Mouse (Mus musculus): ENCODE results near the gene Ncor2.

The Ncor2 gene

DNA sequence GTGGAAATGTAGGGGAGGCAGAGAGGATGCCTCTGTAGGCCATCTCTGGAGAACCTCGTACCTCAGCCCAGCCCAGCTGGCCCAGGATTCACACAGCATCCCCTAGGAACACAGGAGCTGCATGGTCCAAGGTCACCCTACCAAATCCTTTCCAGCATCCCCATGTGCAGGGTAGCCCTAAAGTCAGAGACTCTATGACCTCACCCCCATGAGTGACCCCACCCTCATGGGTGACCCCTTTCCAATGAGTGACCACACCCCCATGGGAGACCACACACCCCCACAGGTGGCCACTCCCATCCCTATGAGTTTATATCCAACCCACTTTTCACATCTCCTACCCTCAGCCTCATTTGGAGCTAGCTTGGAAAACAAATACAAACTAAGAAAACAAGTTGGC is 51.1 kb downstream of the Ncor2 start:
- in situ Hi-C loops (cut with MseI, MboI) = no loop called here

GRCm38 (mm10) chr5:125127426-125127825 is 51.6 kb downstream of the Ncor2 start:
- in situ Hi-C loops (cut with MseI, MboI) = no loop called here

- in situ Hi-C loops (cut with MseI, MboI) = no loop called here
Measured at GRCm38 (mm10) chr5:125125966-125126464, 53.0 kb downstream of the Ncor2 start.

GRCm38 (mm10) chr5:125125219-125125618 is 53.8 kb downstream of the Ncor2 start:
- in situ Hi-C loops (cut with MseI, MboI) = no loop called here

DNA sequence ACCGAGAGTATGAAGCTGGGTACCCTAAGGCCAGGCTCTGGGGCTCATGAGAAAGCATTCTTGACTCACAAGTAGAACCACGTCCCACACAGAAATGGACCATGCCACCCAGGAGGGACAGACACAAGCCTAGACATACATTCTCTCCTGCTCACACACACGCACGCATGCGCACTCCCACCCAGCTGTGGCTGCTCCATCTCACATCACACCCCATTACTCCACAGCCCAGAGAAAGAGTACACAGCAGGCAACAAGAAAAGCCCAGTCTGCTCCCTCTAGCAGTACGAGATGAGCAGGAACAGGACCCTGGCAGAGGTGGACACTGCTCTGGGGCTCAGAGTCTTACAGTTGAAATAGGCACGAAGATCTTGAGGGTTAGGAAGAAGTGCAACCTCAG is 55.0 kb downstream of the Ncor2 start:
- in situ Hi-C loops (cut with MseI, MboI) = no loop called here

DNA sequence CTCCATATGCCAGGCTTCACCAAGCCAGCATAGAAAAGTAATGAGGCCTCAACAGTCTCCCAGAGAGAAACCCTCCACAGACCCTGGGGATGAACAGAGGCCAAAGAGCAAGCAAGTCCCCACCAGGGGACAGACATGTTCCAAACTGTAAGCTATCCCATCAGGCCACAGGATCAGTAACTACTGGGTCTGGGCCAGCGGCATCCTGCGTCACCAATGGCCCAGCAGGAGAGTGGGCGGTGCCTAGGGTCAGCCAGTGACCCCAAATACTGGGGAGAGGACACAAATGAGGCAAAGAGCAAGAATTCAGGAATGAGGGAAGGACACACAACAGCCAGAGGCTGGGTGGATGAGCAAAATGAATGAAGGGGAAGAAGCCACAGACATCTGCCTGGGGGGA is 55.8 kb downstream of the Ncor2 start:
- in situ Hi-C loops (cut with MseI, MboI) = no loop called here

GRCm38 (mm10) chr5:125122546-125122945 is 56.5 kb downstream of the Ncor2 start:
- in situ Hi-C loops (cut with MseI, MboI) = no loop called here

DNA sequence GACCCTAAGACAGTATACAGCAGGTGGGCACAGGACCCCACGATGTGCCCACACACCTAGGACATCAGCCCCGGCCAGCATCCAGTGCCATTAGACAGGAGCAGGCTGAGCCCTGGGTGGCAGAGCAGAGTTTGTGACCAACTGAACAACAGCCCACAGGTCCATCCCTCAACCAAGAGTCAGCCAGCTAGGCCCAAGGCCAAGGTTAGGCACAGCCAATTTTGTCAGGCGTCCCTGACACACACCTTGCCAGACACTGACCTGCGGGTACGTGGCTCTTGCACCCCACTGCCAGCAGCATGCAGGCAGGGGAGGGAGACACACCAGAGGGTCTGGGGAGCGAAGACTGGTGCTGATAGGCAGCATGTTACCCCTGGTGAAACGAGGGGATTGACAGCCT is 57.0 kb downstream of the Ncor2 start:
- in situ Hi-C loops (cut with MseI, MboI) = no loop called here

DNA sequence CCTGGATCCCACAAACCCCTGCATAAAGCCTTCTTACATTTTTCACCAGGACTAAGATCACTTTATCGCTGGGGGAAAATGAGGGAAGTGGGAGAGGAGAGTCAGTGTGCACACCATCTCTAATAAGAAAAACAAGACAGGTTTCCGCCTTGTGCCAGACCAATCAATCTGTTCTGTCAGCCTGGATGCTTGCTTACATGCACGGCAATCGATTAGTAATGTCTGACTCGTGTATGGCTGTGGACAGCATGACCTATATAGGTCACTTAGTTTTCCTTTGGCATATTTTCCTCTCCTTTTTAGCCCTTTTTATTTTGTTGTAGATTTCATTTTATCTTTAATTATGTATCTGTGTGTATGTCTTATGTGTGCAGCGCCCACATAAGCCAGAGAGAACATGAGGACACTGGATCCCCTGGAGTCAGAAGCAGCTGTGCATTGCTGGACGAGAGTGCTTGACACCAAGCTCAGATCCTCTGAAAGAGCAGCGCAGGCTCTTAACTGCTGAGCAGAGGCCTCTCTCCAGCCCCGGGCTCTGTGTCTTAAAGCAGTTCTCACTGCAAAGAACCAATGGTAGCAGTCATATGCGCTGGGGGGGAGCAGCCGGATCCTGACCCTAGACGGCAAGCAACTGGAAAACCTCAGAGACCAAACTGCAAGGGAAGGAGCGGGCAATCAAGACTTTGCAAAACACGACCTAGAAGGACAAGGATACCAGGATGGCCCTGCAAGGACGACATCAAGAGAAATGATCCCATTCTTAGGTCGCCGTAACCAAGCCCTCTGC is 58.3 kb downstream of the Ncor2 start:
- in situ Hi-C loops (cut with MseI, MboI) = no loop called here

- in situ Hi-C loops (cut with MseI, MboI) = no loop called here
Measured at GRCm38 (mm10) chr5:125117238-125117637, 61.8 kb downstream of the Ncor2 start.

GRCm38 (mm10) chr5:125113029-125113428 is 66.0 kb downstream of the Ncor2 start:
- in situ Hi-C loops (cut with MseI, MboI) = no loop called here

GRCm38 (mm10) chr5:125112588-125112987 is 66.4 kb downstream of the Ncor2 start:
- in situ Hi-C loops (cut with MseI, MboI) = no loop called here

DNA sequence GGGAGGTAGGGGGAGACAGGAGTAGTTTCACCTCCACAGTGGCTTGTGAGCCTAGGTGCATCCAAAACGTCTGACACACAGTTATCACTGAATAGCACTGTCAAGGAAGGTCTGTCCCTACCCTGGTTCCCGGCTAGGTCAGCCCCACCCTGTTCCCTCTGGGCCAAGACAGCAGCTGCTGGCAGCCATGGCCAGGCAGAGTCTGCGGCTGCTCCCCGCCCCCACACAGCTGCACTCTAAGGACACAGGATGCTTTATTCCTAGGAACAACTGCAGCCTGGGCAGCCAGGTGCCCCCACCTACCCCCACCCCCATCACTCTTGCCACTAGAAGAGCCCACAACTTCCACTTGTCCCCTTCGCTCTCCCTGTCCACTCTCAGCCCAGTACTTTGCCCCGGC is 67.9 kb downstream of the Ncor2 start:
- in situ Hi-C loops (cut with MseI, MboI) = no loop called here

- in situ Hi-C loops (cut with MseI, MboI) = no loop called here
Measured at GRCm38 (mm10) chr5:125110722-125111121, 68.3 kb downstream of the Ncor2 start.

DNA sequence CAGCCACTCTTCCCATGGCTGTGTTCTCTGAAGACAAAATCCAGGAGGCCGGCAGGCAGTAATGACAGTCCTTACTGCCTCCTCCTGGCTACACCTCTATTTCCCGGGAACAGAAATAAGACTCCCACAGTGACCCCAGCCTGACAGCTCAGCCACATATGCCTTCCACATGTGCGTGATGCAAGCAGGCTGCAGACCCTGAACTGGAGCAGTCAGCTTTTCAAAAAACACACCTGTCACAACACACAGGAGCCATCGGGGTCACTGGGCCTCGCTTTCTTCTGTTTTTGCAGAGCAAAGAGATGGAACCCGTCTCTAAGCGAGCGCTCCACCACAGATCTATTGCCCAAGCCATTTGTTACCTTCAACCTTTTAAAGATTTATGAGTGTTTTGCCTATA is 68.8 kb downstream of the Ncor2 start:
- in situ Hi-C loops (cut with MseI, MboI) = no loop called here

- in situ Hi-C loops (cut with MseI, MboI) = loop anchor here (10.0 kb wide), 1 partner anchor 202 kb away; no protein-coding TSS in a partner anchor
Measured at GRCm38 (mm10) chr5:125107011-125107651, 71.9 kb downstream of the Ncor2 start.

GRCm38 (mm10) chr5:125106191-125106590 is 72.8 kb downstream of the Ncor2 start:
- in situ Hi-C loops (cut with MseI, MboI) = loop anchor here (10.0 kb wide), 1 partner anchor 201 kb away; no protein-coding TSS in a partner anchor

- in situ Hi-C loops (cut with MseI, MboI) = loop anchor here (10.0 kb wide), 1 partner anchor 200 kb away; no protein-coding TSS in a partner anchor
Measured at GRCm38 (mm10) chr5:125104841-125105240, 74.2 kb downstream of the Ncor2 start.

DNA sequence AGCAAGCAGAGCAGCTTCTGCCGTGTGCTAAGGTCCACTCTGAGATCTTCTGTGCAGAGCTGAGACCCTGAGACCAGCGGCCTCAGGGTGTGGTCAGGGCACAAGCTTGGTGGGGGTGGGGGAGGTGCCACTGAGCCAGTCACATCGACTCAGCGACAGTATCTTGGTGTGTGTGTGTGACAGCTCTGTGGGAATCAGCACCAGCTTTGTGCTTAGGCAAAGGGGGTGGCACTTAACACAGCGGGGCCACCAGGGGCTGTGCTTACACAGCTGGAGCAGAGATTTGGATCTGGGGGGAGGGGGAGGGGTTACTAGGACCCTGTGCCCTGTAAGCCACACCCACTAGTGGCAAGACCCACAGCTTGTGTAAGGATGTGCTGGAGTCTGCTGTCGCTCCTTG is 75.6 kb downstream of the Ncor2 start:
- in situ Hi-C loops (cut with MseI, MboI) = loop anchor here (10.0 kb wide), 1 partner anchor 199 kb away; no protein-coding TSS in a partner anchor

DNA sequence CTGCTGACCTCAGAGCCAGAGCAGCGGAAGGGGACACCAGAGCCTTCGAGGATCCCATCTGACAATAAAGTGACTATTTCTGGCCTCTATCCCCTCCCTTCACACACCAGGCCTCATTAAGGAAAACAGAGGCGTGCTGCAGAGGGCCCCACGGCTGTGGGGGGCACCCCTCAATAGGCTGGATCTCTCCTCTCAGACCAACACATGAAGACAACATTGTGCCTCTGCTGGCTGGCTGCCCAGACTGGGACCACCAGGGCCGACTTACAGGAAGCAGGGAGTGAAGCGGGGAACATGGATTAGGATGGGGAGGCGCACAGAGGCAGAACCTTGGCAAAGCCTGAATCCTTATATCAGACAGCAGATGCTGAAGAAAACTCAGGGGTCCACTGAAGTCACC is 76.1 kb downstream of the Ncor2 start:
- in situ Hi-C loops (cut with MseI, MboI) = loop anchor here (10.0 kb wide), 1 partner anchor 198 kb away; no protein-coding TSS in a partner anchor

DNA sequence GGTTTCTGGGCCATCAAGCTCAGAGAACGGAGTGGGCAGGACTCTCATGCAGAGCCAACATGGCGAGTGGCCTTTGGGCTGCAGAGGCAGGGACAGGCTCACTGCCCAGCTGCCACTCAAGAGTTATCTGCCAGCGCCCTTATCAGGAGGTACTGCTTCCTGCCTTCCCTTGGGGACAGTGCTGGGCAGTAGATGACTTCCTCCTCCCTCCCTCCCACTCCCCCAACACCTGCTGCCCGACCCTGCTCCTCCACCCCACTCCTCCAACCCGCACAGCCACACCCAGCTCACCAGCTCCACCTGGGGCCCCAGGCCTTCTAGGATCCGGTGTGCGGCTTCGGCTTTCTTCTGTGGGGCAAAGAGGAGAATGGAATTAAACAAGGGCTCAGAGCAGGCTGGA is 76.7 kb downstream of the Ncor2 start:
- in situ Hi-C loops (cut with MseI, MboI) = loop anchor here (10.0 kb wide), 1 partner anchor 198 kb away; no protein-coding TSS in a partner anchor

DNA sequence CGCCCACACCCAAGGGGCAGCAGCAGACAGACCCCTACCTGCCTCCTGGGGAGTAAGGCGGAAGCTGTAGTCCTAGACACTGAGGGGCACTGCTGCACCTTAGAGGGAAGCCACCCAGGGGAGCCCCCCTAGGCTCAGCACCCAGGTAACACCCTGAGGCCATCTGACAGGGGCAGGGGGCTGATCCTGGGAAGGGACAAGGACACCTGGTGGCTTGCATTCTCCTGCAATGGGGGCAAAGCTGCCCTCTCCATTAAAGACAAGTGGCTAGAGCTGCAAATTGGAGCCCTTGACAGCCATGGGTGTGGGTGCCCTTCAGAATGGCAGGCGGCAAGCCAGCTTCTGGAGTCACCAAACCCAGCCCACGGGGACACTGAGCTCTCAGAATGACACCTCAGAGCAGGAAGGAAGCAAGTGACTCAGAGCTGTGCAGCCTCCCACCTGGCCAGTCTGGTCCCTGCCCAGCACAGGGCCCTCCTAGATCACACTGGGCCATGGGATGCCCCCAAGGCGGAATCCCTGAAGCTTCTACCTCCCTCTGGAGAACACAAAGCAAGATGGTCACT is 79.2 kb downstream of the Ncor2 start:
- in situ Hi-C loops (cut with MseI, MboI) = loop anchor here (10.0 kb wide), 1 partner anchor 195 kb away; no protein-coding TSS in a partner anchor

Data from mouse trophoblast stem cell (cell line).